In the genomic region with DNA sequence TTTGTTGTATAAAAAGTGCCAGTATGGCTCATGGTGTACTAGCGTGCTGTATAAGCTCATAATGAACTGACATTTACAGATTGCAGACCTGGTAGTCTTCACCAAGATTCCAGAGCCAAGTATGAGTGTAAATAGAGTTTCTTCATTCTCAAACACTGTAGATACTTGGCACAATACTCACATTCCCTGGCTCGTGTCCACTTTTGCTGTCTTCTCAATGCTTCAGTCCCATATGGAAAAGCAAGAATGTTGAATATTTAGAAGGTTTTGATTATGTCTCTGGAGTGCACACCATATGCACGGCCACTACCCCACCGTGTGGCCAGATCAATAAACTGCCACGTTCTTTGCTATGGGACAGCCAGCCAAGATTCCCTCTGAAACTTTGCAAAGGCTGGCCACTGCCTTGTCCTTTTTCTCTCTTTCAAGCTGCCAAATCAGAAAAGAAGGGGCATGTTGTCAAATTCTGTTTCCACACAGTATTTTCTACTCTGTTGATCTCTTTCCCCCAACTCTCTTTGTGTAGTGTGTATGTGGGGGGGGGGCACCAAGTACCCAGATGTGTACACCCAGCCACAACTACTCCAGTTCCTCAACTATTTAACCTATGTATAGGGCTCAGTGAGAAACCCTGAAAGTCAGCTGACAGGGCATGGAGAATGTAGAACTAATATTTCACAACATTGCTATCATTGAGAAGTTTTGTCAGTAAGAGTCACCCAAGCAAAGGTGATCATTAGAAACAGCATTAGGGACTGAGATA, we compare ENCODE assay signal across 9 mouse cellular contexts.
DNase-seq lines count a peak whose midpoint lies in the region; ATAC-seq and TF ChIP-seq lines count a peak whose summit lies in the region.
"Had no signal": no experiment of that assay in that cellular context is flagged by ENCODE, and none has a peak within 500 bp of the region (broad histone marks: within the 10 kb centered on the region; RNA-seq: fewer than 3 reads in every experiment).

No protein-coding gene starts in this region.

- peak; percentile 70 for TF ChIP-seq CTCF in layer of hippocampus, adult 2 months (conservative IDR thresholded peaks at IDR 0.05)

- H3K27ac ChIP-seq in liver, embryonic 11.5 days (ENCODE audit: low read depth, low read length): no peak overlapping the region
- no peak overlapping the region for H3K27ac ChIP-seq in layer of hippocampus, adult 2 months
- no peak overlapping the region for H3K27ac ChIP-seq in midbrain, embryonic 15.5 days
- H3K27ac ChIP-seq: neural tube, embryonic 13.5 days had no signal

- WGBS in liver, embryonic 11.5 days: 35% methylated on average over 5 of the region's 5 CpGs
- 34% methylated on average over 5 of the region's 5 CpGs for WGBS in midbrain, embryonic 15.5 days

- no peak overlapping the region for H3K4me2 ChIP-seq in liver, embryonic 11.5 days
- no peak overlapping the region for H3K4me2 ChIP-seq in midbrain, embryonic 15.5 days
- H3K4me2 ChIP-seq: neural tube, embryonic 13.5 days had no signal

- H3K36me3 ChIP-seq in liver, embryonic 11.5 days (ENCODE audit: control insufficient read depth, insufficient read depth, low read length): no peaks in the 10 kb centered on the region
- H3K36me3 ChIP-seq in midbrain, embryonic 15.5 days (replicated peaks): no peaks in the 10 kb centered on the region
- H3K36me3 ChIP-seq: neural tube, embryonic 13.5 days had no signal

- H3K27me3 ChIP-seq in liver, embryonic 11.5 days (replicated peaks; ENCODE audit: control insufficient read depth, insufficient read depth, low read length): peaks cover 4% of the 10 kb centered on the region; the same call in 1 of the 2 replicates
- 0 out of 2 replicates have a peak, but pooled peaks cover 2% of the 10 kb centered on the region for H3K27me3 ChIP-seq in midbrain, embryonic 15.5 days (replicated peaks)
- H3K27me3 ChIP-seq: neural tube, embryonic 13.5 days had no signal

- no peaks in the 10 kb centered on the region for H3K4me1 ChIP-seq in liver, embryonic 11.5 days (replicated peaks; ENCODE audit: control insufficient read depth, insufficient read depth, low read length)
- no peaks in the 10 kb centered on the region for H3K4me1 ChIP-seq in midbrain, embryonic 15.5 days
- H3K4me1 ChIP-seq: neural tube, embryonic 13.5 days had no signal

- no peak overlapping the region for H3K4me3 ChIP-seq in liver, embryonic 11.5 days (ENCODE audit: low read depth, low read length)
- H3K4me3 ChIP-seq in layer of hippocampus, adult 2 months: no peak overlapping the region
- H3K4me3 ChIP-seq in midbrain, embryonic 15.5 days: no peak overlapping the region
- H3K4me3 ChIP-seq: neural tube, embryonic 13.5 days had no signal

- no peak for ATAC-seq in liver, embryonic 11.5 days (replicated peaks; ENCODE audit: low FRiP score)
- ATAC-seq in midbrain, embryonic 15.5 days (replicated peaks): 0 out of 2 replicates have a peak, but pooled peaks have one; percentile 58

- H3K9me3 ChIP-seq in liver, embryonic 11.5 days (ENCODE audit: control insufficient read depth, low read length): no peaks in the 10 kb centered on the region
- no peaks in the 10 kb centered on the region for H3K9me3 ChIP-seq in midbrain, embryonic 15.5 days
- H3K9me3 ChIP-seq: neural tube, embryonic 13.5 days had no signal

- no peak overlapping the region for H3K9ac ChIP-seq in liver, embryonic 11.5 days (ENCODE audit: low read depth, low read length)
- no peak overlapping the region for H3K9ac ChIP-seq in midbrain, embryonic 15.5 days
- H3K9ac ChIP-seq: neural tube, embryonic 13.5 days had no signal

- peak; percentile 33 to 50 for DNase-seq in cerebellum, postnatal 14 days
- DNase-seq in cerebellum, adult 9-11 months: no peak
- peak; percentile 14 for DNase-seq in liver
- no peak for DNase-seq in liver, embryonic 11.5 days (ENCODE audit: low spot score)
- DNase-seq in brain, adult 2 months (ENCODE audit: low read depth, low spot score): peak; percentile 24
- DNase-seq in layer of hippocampus, adult 2 months (ENCODE audit: low spot score in 2 of 2): no peak
- no peak for DNase-seq in spleen, adult 12 weeks (ENCODE audit: low spot score)

Comparison
In these comparisons a context has a peak if more than half of its experiments do, and no peak if none do; other contexts are left out.
1. DNase-seq: peak in cerebellum, postnatal 14 days (2 of 2), liver (single experiment) and brain, adult 2 months (single experiment); none in cerebellum, adult 9-11 months (single experiment), liver, embryonic 11.5 days (single experiment), layer of hippocampus, adult 2 months (0 of 2) and spleen, adult 12 weeks (single experiment).